Mouse (Mus musculus) lung, embryonic 16.5 days (tissue): ENCODE data around the gene Gng4. TPM values are rescaled to one million over a fixed set of nuclear protein-coding genes. Genes with fewer than 3 reads are reported as not detected.

Source experiments
- ATAC-seq: fragments of 200-750 bp; cut with Nextera tagmentation; 2 replicates; pipeline ENCODE4 v1.8.0; 2017; ENCODE audit warnings: low read depth, mild to moderate bottlenecking, moderate library complexity
- H3K27ac ChIP-seq: fragments of 300-500 bp; sonication (generic); 2 replicates; pipeline ENCODE4 v1.5.1; 2014; ENCODE audit warnings: mild to moderate bottlenecking, control low read depth, low read length
- H3K27me3 ChIP-seq: fragments of 300-500 bp; sonication (generic); 2 replicates; pipeline ENCODE4 v1.6.1; 2014; ENCODE audit warnings: low read depth, low read length, mixed read lengths; ENCODE audit not compliant: control insufficient read depth, insufficient read depth
- H3K36me3 ChIP-seq: fragments of 300-500 bp; sonication (generic); 2 replicates; pipeline ENCODE4 v1.6.1; 2014; ENCODE audit warnings: low read length; ENCODE audit not compliant: control insufficient read depth, insufficient read depth
- H3K4me1 ChIP-seq: fragments of 300-500 bp; sonication (generic); replicated peaks from 2 replicates; pipeline ENCODE4 v1.6.1; 2014; ENCODE audit warnings: low read length, mixed read lengths; ENCODE audit not compliant: control insufficient read depth, insufficient read depth
- H3K4me2 ChIP-seq: fragments of 300-500 bp; sonication (generic); 2 replicates; pipeline ENCODE4 v1.6.1; 2014; ENCODE audit warnings: low read depth, low read length, control low read depth
- H3K4me3 ChIP-seq: fragments of 300-500 bp; sonication (generic); 2 replicates; pipeline ENCODE4 v1.5.1; 2014; ENCODE audit warnings: mild to moderate bottlenecking, low read length, control low read depth
- H3K9ac ChIP-seq: fragments of 300-500 bp; sonication (generic); 2 replicates; pipeline ENCODE4 v1.6.1; 2014; ENCODE audit warnings: low read length, control low read depth
- H3K9me3 ChIP-seq: fragments of 300-500 bp; sonication (generic); 2 replicates; pipeline ENCODE4 v1.6.1; 2016; ENCODE audit warnings: low read length; ENCODE audit not compliant: control insufficient read depth
- WGBS: fragments of 180-500 bp; shearing (Covaris S2); extraction: QIAGEN DNeasy Blood & Tissue Kit; methylation state at CpG from one replicate; pipeline ENCODE4 v1.1.7; 2014; 5-methylcytosine and 5-hydroxymethylcytosine counted together
- polyA plus RNA-seq: library from polyadenylated mRNA; unstranded; fragments of >200 nt; fragmentation: Nextera tagmentation; extraction: Ambion mirVana; gene quantifications from 2 replicates; pipeline ENCODE4 v1.2.1, GENCODE M21; 2015

Gene Gng4
- polyA plus RNA-seq, 1 experiment from 2014 or later = 0.64 TPM

DNA sequence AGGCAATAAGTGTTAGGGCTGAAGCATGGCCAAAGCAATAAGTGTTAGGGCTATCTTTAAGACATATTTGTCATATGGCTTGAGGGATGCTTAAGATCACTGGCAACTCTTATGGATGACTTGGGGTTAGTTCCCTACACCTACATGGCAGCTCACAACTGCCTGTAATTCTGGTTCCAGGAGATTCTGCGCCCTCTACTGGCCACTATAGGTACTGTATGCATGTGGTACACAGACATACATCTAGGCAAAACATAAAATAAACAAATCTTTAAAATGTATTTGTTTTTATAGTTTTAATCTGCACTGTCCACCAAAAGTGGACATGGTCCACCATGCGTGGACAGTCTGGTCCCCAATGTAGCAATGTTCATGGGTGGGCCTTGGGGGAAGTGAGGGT lies 51.3 kb downstream of the Gng4 start:
- 61% methylated on average over 2 of the region's 2 CpGs for WGBS
- Histone ChIP-seq H3K4me2 (no peak overlapping the region), H3K9me3 (peaks cover 3% of the 10 kb centered on the region; the same call in 1 of the 2 replicates), H3K4me3 (no peak overlapping the region), H3K27ac (no peak overlapping the region), H3K9ac (no peak overlapping the region), H3K4me1 (no peaks in the 10 kb centered on the region), H3K36me3 (no peaks in the 10 kb centered on the region), H3K27me3 (no peaks in the 10 kb centered on the region)
- ATAC-seq = no peak

DNA sequence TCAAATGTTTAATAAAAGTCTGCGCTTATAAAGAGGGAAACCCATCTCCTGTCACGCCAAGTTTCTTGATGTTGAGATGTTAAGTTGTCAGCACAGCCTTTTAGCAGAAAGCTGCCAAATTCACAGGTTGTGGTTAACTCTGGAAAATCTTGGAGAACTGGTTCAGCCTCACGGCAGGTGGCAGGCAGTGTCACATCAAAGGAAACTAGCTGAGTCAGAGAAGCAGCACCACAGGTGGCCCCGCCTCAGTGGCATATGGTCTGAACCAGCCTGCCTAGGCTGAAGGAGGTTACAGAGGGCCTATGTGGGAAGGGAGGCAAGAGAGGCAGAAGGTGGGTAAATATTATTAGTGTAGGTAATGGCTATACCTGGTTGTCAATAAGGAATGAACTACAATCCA lies 61.2 kb downstream of the Gng4 start:
- no peaks in the 10 kb centered on the region for H3K27me3 ChIP-seq
- 50% methylated on average over 4 of the region's 4 CpGs for WGBS
- H3K4me2 ChIP-seq = no peak overlapping the region
- no peaks in the 10 kb centered on the region for H3K4me1 ChIP-seq
- no peak overlapping the region for H3K4me3 ChIP-seq
- H3K9me3 ChIP-seq = no peaks in the 10 kb centered on the region
- no peaks in the 10 kb centered on the region for H3K36me3 ChIP-seq
- ATAC-seq = no peak
- no peak overlapping the region for H3K27ac ChIP-seq
- no peak overlapping the region for H3K9ac ChIP-seq

DNA sequence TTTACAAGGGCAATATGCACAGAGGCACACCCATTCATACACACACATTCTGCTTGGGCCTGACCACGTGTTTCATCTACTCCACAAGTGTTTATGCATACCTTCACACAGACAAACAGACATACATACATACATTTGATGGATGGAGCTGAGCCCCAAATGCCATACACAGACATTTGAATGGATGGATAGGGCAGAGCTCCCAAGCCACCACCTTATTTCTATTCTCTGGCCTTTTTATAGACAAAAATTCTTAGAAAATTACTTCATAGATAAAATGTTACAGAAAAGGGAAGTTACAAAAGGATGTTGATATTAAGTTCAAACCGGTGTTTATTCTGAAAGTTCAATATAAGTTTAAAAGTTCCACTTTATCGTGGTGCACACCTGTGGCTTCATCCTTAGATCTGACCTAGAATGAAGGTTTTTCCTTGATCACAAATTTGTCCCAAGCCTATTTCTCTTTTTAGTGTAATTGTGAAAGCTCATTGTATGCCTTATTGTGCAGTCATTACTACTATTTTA lies 63.3 kb downstream of the Gng4 start:
- Histone ChIP-seq H3K4me1 (no peaks in the 10 kb centered on the region), H3K4me2 (no peak overlapping the region), H3K9ac (no peak overlapping the region), H3K27me3 (no peaks in the 10 kb centered on the region), H3K36me3 (no peaks in the 10 kb centered on the region), H3K4me3 (no peak overlapping the region), H3K9me3 (no peaks in the 10 kb centered on the region), H3K27ac (no peak overlapping the region)
- WGBS = 44% methylated on average over 3 of the region's 3 CpGs
- ATAC-seq = no peak

DNA sequence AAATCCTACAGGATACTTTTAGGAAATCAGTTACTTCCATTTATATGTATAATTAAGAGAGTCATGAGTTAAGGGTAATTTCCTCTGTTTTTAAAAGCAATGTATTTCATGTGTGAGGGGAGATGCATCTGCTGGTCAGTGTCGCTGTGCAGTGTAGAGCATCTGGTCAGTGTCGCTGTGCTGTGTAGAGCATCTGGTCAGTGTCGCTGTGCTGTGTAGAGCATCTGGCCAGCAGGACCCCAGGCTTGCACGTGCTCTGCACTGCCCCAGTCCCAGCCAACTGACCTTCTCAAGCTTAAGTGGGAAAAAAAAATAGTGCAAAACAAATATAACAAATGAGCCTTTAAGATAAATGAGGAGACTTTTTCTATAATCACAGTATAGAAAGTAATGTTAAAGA lies 73.3 kb downstream of the Gng4 start:
- no peak overlapping the region for H3K4me3 ChIP-seq
- no peak for ATAC-seq
- H3K27ac ChIP-seq = no peak overlapping the region
- H3K4me2 ChIP-seq = no peak overlapping the region
- no peaks in the 10 kb centered on the region for H3K9me3 ChIP-seq
- H3K36me3 ChIP-seq = no peaks in the 10 kb centered on the region
- no peaks in the 10 kb centered on the region for H3K4me1 ChIP-seq
- no peak overlapping the region for H3K9ac ChIP-seq
- no peaks in the 10 kb centered on the region for H3K27me3 ChIP-seq
- WGBS = 36% methylated on average over 4 of the region's 4 CpGs

DNA sequence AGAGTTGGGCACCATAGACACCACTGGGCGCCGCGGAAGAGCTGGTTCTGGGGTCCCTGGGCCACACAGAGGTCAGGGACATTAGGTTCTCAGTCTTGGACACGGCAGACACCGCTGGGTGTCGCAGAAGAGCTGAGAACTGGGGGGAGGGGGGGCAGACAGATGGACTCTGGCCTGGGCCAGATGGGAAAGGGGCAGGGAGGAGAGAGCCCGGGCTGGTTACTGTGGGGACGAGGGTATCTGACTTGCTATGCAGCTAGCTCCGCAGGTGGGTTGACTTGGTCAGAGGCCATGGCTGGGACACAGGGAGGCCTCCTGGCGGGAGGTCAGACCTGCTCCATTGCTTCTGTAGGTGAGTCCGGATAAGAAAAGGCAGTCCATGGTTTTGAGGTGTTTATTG lies 78.5 kb downstream of the Gng4 start:
- WGBS = 68% methylated on average over 11 of the region's 11 CpGs
- H3K4me2 ChIP-seq = no peak overlapping the region
- no peaks in the 10 kb centered on the region for H3K36me3 ChIP-seq
- H3K4me1 ChIP-seq = no peaks in the 10 kb centered on the region
- no peak overlapping the region for H3K4me3 ChIP-seq
- no peak for ATAC-seq
- H3K27ac ChIP-seq = no peak overlapping the region
- H3K9me3 ChIP-seq = no peaks in the 10 kb centered on the region
- H3K9ac ChIP-seq = no peak overlapping the region
- no peaks in the 10 kb centered on the region for H3K27me3 ChIP-seq

DNA sequence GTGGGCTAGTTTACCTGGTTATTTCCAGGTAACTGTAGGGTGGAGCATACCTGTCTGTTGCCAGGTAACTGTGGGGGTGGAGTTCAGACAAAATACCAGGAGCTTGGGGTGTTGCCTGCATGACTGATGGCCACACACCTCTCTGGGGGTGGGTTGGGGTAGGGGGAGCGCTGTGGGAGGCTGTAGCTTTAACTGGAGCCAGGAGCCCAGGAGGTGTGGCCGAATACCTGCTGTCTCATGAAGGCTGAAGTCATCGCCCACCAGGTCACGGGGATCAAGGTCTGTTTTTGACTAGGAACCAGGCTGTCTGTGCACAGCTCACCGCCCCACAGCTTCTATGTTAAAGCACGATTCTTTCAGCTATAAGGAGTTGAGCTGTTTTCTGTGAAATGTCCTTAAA lies 79.1 kb downstream of the Gng4 start:
- no peaks in the 10 kb centered on the region for H3K4me1 ChIP-seq
- H3K27me3 ChIP-seq = no peaks in the 10 kb centered on the region
- 43% methylated on average over 6 of the region's 6 CpGs for WGBS
- H3K36me3 ChIP-seq = no peaks in the 10 kb centered on the region
- ATAC-seq = no peak
- no peak overlapping the region for H3K27ac ChIP-seq
- H3K4me2 ChIP-seq = no peak overlapping the region
- H3K9ac ChIP-seq = no peak overlapping the region
- H3K9me3 ChIP-seq = no peaks in the 10 kb centered on the region
- H3K4me3 ChIP-seq = no peak overlapping the region

DNA sequence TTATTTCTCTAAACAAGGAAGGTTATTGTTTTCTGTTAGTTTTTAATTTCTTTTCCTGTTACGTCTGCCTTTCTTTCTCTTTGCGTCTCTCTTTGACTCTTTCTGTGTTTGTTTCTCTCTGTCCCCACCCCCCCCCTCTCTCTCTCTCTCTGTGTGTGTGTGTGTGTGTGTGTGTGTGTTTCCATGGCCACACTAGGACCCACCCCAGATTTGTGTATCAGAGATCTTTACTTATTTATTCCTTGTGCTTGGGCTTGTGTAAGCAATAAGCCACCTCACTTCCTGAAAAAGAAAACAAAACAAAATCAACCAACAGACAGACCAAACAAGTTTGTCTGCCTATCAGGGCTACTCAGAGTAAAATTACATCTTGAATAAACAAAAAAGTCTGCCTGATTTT lies 82.5 kb downstream of the Gng4 start:
- H3K4me3 ChIP-seq = no peak overlapping the region
- no peaks in the 10 kb centered on the region for H3K9me3 ChIP-seq
- H3K36me3 ChIP-seq = no peaks in the 10 kb centered on the region
- H3K27ac ChIP-seq = no peak overlapping the region
- no peak for ATAC-seq
- no peaks in the 10 kb centered on the region for H3K4me1 ChIP-seq
- H3K27me3 ChIP-seq = no peaks in the 10 kb centered on the region
- no peak overlapping the region for H3K4me2 ChIP-seq
- 59% methylated on average over 2 of the region's 2 CpGs for WGBS
- H3K9ac ChIP-seq = no peak overlapping the region

DNA sequence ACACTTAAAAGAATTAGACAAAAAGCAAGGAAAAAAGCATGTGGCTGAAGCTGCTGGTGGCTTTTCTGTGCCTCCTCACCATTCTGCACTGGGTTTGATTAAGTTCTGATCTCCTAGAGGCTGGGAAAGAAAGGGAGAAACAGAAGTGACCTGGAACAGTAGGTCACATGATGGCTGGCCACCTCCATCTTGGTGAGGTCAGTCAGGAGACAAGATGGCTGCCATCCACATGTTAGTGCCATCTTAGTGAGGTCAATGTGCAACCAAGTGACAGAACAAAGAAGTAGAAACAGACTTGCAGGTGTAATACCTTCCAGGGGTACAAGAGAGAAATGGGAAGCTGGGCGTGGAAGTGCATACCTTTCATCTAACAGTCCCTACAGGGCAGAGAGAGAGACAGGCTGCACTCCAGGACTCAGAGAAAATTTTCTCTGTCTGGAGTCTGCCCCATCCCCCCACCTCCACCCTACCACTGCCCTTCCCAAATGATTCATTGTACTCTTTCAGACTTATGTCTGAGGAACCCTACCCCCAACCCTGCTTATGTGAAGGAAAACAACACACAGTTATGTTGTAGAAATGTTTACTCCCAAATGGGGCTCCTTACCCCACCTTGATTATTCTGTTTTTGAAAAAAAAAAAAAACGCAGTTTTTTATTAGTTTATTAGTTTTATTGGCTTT lies 83.4 kb downstream of the Gng4 start:
- Histone ChIP-seq H3K36me3 (no peaks in the 10 kb centered on the region), H3K9me3 (no peaks in the 10 kb centered on the region), H3K4me1 (no peaks in the 10 kb centered on the region), H3K27ac (no peak overlapping the region), H3K4me2 (no peak overlapping the region), H3K4me3 (no peak overlapping the region), H3K27me3 (no peaks in the 10 kb centered on the region), H3K9ac (no peak overlapping the region)
- no peak for ATAC-seq
- 83% methylated on average over 2 of the region's 2 CpGs for WGBS

DNA sequence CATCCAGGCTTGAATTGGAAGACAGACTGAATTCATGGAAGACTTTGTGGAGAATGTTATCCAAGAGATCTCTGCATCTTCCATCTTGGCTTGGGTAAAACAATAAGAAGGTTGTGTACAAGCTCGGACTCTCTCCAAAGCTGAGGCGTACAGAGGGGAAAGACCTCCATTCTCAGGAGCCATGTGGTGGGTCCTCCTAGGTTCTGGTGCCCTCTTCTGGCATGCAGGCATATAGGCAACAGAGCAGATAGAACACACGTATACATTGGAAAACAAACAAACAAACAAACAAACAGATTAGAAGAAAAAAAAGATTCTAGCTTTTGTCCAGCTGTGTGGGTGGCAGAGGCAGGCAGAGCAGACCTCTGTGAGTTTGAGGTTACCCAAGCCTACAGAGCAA lies 84.1 kb downstream of the Gng4 start:
- WGBS = 23% methylated on average over 3 of the region's 3 CpGs
- Histone ChIP-seq H3K27me3 (no peaks in the 10 kb centered on the region), H3K9ac (no peak overlapping the region), H3K9me3 (no peaks in the 10 kb centered on the region), H3K36me3 (no peaks in the 10 kb centered on the region), H3K4me2 (no peak overlapping the region), H3K27ac (no peak overlapping the region), H3K4me3 (no peak overlapping the region), H3K4me1 (no peaks in the 10 kb centered on the region)
- ATAC-seq = no peak
